Mouse (Mus musculus): ENCODE results near the gene Rassf2.

Rassf2 gene

GRCm38 (mm10) chr2:131953711-131954110 is 76.3 kb downstream of the Rassf2 start:
- DNase-seq: no peak

- DNase-seq: peak in 1 of 2 experiments; percentile 18
These were observed 77.0 kb downstream of the Rassf2 start for GRCm38 (mm10) chr2:131952961-131953538.

GRCm38 (mm10) chr2:131952456-131952855 is 77.6 kb downstream of the Rassf2 start:
- DNase-seq: no peak

GRCm38 (mm10) chr2:131950598-131951095 is 79.4 kb downstream of the Rassf2 start, which contains the start of gene Prnd:
Gene Prnd (plus strand): TSS chr2:131950861.
- no peak for DNase-seq

GRCm38 (mm10) chr2:131949767-131950597 is 80.1 kb downstream of the Rassf2 start:
- DNase-seq: peak; percentile 60 to 73

- DNase-seq: no peak
These were observed 81.0 kb downstream of the Rassf2 start for GRCm38 (mm10) chr2:131948916-131949639.

GRCm38 (mm10) chr2:131948156-131948555 is 81.9 kb downstream of the Rassf2 start:
- no peak for DNase-seq

- no peak for DNase-seq
These were observed 83.7 kb downstream of the Rassf2 start for GRCm38 (mm10) chr2:131946351-131946750.

- no peak for DNase-seq
These were observed 84.3 kb downstream of the Rassf2 start for GRCm38 (mm10) chr2:131945765-131946164.

- no peak for DNase-seq
These were observed 84.8 kb downstream of the Rassf2 start for GRCm38 (mm10) chr2:131945225-131945624.

GRCm38 (mm10) chr2:131944370-131944769 is 85.7 kb downstream of the Rassf2 start:
- no peak for DNase-seq

- no peak for DNase-seq
These were observed 88.6 kb downstream of the Rassf2 start for GRCm38 (mm10) chr2:131941501-131941900.

- DNase-seq: no peak
These were observed 89.6 kb downstream of the Rassf2 start for GRCm38 (mm10) chr2:131940506-131940905.

Data from cerebellum, postnatal 36 days (tissue).